Mouse (Mus musculus): ENCODE measurements around the gene Ptprc.

Ptprc gene

DNA sequence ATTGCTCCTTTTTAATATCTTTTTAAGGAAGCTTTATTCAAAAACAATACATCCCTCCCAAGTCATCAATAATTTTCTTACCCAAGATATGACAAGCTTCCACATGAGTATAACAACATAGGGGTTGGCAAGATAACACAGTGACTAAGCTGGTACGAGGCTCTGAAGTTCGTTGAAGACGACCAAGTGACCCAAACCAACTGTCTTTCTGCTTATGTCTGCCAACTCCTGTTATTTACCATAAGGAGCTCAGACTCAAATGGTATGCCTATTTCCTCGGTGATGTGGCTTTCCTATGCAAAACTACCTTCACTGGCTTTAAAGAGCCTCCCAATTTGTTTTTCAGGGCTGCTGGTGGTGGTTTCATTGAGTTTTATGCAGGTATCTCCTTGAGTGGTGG is at the start of gene Ptprc:
Gene Ptprc (minus strand): TSS at position 215 of the 400 bp plus-strand sequence.
- DNase-seq (ENCODE audit: low spot score): no peak

DNA sequence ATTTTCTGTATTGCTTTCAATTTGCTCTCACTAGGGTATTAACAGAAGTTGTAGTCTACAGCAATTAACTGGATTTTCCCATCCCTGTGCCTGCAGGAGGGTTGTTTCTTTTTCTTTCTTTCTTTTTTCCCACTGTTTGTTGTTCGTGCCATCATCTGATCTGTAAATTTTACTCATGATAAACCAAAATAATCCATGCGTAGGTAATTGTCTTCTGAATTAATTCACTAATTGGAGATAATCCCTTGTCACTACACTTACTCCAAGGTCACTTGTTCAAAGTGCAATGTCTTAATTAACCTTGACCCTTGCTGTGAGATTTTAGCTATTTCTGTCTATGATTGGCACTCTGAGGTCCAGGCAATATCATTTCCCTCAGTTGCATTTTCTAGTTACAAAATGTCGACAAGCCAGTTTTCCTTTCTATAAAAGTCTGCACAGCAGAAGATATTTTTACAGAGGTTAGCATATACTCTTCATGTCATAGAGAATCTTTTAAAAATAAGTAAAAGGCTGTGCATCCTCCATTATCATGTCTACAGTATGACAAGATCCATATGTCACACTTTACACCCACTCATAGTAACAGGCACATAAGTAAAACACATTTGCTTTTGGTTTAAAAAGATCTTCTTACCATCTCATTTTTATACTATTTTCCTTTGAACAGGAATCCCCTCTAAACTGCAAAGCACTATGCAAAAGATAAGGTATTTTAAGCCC is 39.4 kb upstream of the Ptprc start:
- no peak for DNase-seq (ENCODE audit: low spot score)

DNA sequence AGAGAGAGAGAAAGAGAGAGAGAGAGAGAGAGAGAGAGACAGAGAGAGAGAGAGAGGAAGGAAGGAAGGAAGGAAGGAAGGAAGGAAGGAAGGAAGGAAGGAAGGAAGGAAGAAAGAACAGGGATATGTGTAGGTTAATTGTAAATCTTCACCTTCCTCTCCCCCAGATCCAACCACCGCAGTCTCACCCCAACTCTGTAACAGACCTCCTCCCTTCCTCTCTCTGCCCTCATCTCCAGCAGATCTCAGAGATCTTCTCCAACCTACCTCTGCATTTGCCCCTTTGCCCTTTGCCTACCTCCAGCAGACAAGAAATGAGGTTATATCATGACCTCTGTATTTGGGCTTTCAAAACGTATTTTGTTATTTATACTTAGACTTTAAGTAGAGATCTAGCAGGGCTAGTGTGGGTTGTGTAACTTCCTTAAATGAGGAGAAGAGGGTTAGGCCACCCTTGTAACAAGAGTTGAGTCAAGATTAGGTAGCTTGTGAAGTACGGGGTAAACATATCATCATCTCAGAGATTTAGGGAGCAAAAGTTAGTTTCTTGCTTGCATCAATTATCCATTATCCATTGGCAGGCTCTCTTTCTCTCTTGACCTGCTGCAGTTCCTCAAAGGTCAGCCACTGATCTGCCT is 35.0 kb upstream of the Ptprc start:
- DNase-seq (ENCODE audit: low spot score): no peak

DNA sequence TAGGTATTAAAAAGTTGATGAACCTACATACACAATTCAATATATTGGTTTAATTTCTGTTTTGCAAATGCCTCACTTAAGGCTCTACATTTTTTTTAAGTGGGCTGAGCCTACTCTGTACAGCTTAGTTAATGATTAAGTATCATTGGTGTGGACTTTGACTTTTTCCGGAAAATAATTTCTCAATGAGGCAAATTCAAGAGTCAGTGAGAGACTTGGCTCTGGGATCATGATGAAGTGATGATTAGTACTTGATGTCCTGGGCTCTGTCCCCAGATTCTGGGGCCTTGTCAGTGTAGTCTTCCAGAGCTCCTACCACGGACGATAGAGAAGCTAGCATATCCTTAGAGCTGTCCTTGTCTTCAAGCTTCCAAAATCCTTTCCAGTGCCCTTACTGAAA is 34.2 kb upstream of the Ptprc start:
- no peak for DNase-seq (ENCODE audit: low spot score)

DNA sequence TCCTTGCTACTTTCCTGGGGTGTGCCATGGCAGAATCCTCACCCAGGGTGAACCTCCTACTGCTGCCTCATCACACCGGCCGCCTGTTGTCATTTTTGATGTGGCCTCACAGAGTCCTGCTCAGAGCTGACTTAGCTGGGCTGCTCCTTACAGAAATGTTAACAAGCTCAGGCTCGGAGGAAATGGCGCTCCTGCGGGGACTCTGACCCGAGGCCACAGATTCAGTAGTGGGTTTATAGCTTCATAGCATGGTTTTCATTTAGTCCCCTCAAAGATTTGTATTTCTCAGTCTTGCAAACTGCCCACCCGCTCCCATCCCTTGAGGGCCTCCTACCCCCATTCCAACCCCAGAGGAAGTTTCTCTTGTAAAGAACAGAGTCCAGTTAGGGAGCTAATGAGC is 30.5 kb upstream of the Ptprc start:
- DNase-seq (ENCODE audit: low spot score): no peak

DNA sequence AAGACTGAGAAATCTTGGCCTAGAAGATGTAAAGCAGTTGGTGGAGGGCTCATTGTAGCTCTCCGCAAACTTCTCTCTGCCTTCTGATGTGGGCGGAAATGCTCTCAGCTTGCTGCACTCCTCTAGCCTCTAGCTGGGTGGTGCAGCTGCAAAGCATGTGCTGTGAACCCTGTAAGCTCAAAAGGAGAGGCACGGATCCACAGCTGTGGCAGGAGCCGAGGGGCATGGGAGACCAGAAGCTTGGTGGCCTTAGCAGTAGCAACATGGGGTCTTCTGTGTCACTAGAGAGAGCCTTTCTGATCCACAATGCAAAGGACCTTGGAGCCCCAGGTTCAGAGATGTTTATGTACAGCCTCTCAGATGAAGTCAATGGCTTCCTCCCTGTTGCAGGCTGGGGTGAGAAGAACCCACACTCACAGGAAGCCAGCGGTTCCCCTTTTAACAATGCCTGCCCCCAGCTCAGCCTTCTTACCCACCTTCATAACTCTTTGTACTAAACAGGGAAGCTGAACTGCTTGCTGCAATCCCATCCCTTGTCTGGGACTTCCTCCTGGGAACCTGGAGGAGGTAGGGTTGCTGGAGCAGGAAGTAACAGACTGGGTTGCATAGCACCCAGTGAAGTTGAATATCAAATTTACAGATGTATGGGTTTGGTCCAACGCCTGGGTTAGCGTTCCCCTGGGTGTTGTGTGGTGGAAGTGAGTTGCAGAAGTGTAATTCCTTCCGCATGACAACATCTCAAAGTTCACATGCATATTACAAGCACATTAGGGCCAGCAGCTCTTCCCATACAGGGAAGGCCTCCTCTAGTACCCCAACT is 16.4 kb upstream of the Ptprc start:
- no peak for DNase-seq (ENCODE audit: low spot score)

DNA sequence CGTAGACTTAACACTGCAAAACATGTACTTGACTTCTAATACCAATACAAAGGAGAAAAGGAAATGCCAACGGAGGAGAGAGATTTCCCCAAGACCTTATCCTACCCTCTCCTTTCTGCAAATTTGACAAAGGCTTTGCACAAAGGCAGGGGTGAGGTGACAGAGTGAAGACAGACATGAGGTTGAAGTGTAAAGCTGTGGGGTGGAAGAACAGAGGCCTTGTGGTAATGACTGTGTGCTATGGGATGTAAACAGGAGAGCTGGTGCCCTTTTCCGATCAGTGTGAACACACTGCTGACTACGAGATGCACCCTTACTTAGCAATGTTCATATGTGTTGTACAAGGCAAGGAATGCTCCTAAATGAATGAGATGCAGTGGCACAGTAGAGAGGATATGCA is 12.6 kb upstream of the Ptprc start:
- DNase-seq (ENCODE audit: low spot score): no peak

DNA sequence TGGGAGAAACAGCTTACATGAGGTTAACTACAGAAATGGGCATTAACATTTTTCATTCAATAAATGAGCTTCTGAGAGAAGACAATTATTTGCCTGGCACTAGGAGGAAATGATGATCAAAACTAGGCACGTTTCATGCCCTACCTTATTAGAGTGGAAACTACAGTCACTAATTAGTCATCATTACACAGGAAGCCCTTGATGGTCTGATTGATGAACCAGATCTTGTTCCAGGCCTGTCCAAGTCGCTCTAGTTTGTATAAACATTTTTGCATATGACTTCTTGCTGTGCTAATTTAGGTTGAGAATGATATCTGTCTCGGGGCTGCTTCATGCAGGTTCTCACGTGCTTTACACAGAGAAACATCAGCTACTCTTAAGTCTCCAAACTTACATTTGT is 10.4 kb upstream of the Ptprc start:
- DNase-seq (ENCODE audit: low spot score): no peak

DNA sequence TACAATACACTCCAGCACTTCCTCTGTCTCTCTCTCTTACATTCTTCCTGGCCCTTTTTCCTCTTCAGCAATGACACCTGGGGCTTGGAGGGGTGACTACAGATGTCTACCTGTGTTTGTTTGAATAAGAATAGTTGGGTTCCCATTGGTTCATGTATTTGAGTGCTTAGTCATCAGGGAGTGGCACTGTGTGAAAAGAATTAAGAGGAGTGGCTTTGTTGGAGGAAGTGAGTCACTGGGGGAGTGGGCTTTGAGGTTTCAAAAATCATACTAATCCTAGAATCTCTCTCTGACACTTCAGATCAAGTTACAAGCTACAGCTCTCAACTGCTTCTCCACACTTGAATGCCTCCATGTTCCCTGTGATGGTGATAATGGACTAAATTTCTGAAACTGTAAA is 4.6 kb upstream of the Ptprc start:
- DNase-seq (ENCODE audit: low spot score): no peak

DNA sequence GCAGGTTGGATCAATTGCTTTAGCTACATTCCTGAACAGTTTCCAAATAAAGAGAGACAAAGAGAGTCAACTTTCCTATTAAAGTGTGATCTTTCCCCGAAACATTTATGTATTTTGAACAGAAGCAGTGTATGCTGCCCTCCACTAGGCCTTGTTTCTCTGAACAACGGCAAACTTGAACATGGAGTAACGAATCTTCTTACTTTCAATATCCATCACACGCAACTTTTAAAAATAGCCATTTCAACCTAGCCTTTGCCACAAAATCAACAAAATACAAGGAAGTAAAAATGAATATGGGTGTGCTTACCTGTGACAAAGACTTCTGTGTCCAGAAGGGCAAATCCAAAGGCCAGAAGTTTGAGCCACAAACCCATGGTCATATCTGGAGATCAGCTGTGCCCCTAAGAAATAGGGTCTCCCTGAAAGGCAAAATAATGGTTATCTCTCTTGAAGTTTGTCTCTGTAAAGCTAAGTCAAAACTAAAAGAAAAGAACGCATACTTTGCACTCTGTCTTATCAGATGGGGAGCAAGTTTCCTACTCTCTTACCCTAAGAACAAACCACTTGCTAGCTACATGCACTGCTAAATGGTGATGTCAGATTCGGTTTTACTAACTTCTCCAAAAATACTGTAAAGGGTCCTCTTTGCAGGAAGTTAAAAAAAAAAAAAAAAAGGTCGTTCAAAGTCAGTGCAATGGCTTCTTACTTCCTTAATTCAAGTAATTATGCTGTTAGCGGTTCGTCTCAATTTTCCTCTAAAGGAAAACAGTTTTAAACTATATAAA is 609 bp downstream of the Ptprc start:
- no peak for DNase-seq (ENCODE audit: low spot score)

DNA sequence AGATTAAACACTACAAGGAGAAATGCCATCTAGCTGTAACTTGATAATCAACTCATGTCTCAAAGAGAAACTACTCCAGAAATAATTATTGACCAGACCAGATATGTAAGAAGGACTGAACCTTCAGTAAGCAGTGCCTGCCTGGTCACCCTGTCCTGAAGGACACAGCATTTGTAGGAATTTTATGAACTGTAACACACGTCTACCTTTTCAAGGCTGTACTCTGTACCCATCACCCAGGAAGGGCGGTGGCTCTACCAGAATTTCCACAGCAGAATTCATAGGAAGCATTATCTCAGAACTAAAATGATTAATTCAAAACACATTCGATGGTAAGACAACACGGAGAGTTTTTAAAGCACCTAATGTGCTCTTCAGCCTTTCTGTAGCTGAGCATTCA is 1.4 kb downstream of the Ptprc start:
- DNase-seq (ENCODE audit: low spot score): no peak

DNA sequence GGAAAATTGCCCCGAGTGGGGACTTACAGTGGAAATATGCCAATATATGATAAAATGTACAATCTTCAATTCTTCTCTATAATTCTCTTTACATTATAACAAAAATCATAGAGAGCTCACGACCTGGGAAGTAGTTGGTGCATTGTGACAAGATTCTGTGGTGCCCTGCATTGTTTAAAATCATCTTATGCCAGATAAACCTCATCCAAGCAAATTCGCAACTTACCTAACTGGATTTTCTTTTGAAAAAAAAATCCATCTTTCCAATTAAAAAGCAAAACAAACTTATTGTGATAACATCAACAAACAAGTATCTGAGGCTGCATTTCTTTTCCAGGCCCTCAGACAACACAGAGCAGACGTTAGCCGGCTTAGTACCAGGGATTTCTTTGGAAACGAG is 1.8 kb downstream of the Ptprc start:
- DNase-seq (ENCODE audit: low spot score): no peak

DNA sequence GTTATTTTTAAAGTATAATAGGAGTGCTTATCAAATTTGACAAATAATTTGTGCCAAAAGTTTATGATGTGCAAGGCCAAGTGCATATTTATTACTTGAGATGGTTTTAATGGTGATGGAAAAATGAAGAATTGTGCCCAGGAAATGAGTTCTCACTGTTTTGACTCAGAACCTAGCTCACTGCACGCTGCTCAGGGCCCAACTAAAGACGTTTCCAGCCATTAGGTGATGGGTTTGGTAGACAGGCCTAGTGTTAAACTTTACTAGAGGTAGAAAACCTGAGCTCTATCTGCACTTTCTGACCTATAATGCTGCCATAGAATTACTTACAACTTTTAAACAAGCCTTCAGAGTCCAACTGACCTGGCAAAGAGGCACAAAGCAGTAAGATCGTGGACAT is 3.0 kb downstream of the Ptprc start:
- no peak for DNase-seq (ENCODE audit: low spot score)

DNA sequence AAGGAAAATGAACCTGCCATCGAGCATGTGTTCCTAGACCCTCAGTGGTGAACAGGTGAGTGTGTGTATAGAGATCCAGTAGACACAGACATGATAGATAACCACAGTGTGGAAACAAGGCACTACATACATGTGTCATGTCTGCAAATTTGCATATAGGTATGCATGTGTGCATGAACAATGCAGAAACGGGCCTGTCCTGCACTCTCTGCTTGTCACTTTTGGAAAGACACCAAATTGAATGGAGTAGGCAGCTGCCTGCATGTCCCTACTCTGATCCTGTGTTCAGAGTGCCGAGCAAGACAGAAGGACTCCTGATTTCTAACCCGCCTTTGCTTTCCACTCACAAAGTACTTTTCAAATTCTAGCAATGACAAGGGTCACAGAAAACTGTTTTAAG is 3.4 kb downstream of the Ptprc start:
- DNase-seq (ENCODE audit: low spot score): no peak

DNA sequence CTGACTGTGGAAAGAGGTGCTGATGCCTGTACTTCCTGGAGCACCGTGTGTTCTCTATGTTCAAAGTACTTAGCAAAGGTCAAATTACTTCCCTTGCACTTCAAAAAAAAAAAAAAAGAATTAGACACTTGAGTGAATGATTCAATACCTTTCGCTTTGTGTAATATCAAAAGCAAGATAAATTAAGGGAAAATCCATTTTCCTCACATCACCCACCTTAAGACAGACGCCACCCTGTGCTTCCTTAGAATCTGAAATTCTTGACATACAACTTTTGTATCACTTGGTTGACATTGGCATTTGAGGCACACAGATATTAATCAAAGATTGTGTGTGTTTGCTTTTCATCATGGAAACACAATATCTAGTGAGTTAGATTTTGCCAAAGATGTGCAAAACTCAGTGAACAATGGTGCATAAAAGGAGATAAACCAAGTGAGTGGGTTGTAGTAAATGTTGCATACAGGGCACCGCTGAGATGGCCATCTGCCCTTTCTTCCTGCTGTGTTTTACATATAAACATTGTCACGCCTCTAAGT is 9.2 kb downstream of the Ptprc start:
- no peak for DNase-seq (ENCODE audit: low spot score)

DNA sequence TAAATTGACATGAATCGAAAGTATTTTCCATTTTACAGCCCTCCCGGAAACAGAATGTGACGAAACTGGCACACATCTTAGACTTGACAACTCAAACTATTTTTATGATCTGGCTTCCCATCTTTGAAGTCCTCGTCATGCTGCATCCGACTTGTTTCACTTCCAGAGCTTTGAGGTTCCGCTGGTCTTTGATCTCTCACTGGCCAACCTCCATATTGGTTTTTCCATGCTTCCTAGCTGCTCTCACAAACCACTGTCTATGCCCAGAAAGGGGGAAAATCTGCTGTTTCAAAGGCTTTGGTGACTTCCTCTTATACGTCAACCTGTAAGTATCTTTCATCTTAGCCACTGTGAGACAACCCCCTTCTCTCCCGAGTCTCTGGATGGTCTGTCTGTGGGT is 12.9 kb downstream of the Ptprc start:
- DNase-seq (ENCODE audit: low spot score): no peak

DNA sequence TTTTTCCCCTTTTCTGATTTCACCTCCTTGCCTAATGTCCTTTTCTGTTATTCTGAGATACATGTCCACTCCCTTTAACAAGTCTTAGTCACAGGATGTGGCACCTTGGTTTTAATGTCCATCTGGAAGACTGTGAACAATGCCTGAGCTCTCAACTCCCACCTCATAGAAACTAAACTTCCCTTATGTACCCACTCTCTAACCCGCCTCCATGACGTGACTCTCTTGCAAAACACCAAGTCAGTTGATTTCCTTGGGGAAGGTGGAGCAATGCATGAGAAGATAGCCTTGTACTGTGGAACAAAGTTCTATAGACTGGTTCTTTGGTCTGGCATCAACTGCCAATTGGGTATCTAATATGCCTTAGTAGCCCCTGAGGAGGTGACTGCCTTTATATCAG is 16.6 kb downstream of the Ptprc start:
- DNase-seq (ENCODE audit: low spot score): no peak

DNA sequence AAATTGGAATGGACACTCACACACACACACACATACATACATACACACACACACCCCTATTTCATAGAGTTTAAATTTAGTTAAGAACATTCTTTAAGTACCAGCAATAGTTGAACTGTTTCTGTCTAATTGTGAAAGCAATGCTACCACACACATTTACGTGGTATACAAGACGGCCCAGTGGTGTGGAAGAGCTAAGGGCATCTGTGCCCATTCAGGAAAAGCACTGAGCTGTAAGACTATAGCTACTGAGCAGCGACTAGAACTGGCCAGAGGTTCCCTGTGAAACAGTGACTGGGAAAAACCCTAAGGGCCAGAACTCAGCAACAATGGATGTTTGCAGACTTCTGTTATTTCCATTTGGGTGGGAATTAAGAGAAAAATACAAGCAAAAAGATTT is 17.3 kb downstream of the Ptprc start:
- no peak for DNase-seq (ENCODE audit: low spot score)

DNA sequence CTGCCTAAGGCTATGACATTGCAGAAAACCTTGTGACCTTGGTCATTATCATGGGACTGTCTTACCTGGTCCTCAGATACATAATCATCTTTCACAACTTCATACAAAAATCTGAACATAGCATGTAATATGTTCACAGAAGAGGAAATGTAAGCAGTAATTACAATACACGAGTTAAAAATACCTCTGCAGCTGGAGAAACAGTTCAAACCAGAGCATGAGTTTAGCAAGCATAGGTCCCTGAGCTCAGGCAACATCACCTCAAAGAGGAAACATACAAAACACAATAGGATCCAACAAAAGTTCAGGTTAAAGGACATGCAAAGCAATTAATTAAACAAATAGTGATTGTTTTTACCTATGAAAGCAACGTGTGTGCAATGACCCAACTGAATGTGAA is 17.8 kb downstream of the Ptprc start:
- DNase-seq (ENCODE audit: low spot score): no peak

DNA sequence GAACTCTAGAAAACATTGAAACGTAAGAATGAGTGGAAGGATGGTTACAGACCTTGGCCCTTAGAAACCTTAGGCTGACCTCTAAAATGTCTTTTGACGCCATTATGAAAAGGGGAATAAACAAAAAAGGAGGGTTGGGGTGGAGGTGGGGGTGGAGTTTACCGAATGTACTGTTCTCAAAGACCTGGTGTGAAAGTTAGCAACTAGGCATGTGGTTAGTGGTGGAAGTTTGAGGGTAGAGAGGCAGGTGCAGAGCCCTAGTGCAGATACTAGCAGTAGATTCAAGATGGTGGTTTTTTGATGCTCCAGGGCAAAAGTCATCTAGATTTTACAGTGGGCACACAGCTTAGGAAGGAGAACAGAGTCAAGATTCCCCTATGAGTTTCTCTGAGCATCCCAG is 18.5 kb downstream of the Ptprc start:
- DNase-seq (ENCODE audit: low spot score): no peak

DNA sequence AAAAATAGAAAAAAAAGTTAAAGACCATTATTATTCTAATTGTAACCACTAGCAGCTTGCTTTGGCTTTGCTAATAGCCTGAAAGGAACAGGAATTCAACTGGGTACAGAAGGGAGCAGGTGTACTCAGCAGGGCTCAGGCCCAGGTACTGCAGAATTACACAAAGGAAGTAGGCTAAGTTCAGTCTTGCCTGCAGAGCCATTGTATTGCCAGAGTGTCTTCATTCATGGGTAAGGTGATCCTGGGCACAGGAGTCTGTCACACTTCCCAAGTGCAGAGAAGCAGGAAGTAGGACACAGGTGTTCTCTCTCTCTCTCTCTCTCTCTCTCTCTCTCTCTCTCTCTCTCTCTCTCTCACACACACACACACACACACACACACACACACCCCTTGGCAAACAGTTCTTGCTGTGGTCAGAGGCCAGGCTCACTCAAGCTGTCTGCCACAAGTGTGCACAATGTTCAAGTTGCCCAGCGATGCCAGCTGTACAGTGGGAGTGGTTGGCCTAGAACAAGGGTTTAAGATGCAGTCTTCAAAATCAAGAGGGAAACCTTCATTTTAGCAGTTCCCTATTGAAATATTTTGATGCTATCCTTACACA is 21.2 kb downstream of the Ptprc start:
- DNase-seq (ENCODE audit: low spot score): no peak

DNA sequence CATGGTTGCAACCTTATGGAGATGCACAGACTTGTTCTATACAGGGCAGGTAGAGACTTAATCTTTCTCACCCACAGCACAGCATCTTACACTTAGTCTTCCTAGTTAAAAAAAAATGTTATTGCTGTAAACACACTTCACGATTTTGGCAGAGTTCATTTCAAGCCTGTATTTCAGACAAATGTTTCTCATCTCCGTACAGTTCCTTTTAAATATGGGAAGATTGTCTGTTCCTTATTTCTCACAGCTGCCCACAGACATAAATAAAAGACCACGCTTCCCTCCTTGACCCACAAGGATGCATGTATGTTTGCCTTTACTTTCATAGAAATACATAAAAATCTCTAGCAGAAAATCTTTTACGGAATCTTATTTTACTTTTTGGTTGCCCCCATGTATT is 22.4 kb downstream of the Ptprc start:
- DNase-seq (ENCODE audit: low spot score): no peak
